Mouse (Mus musculus) lung, postnatal 4 days (tissue): ENCODE measurements around the gene Tufm.
A peak's percentile ranks its signal among the peaks of the same experiment; 100 is the strongest.
"Not testable (repeated sequence)": the region's sequence is repeated elsewhere in the genome, so short reads cannot be mapped to it uniquely, and the experiment has no call there.

Source experiments
- DNase-seq, 2 experiments: peaks; one replicate each; pipeline ENCODE4 v3.0.0; 2021

Gene Tufm

GRCm38 (mm10) chr7:126465246-126466030 lies 21.7 kb upstream of the Tufm start:
- DNase-seq = no peak

GRCm38 (mm10) chr7:126466116-126466515 lies 21.0 kb upstream of the Tufm start:
- no peak for DNase-seq

GRCm38 (mm10) chr7:126466707-126467106 lies 20.5 kb upstream of the Tufm start:
- no peak for DNase-seq

- DNase-seq = peak in 1 of 2 experiments; percentile 60
Observed at GRCm38 (mm10) chr7:126467271-126467670, 19.9 kb upstream of the Tufm start.

GRCm38 (mm10) chr7:126467834-126468627 lies 19.1 kb upstream of the Tufm start:
- no peak for DNase-seq

GRCm38 (mm10) chr7:126470077-126470476 lies 17.1 kb upstream of the Tufm start:
- DNase-seq = no peak

- no peak for DNase-seq
Observed at GRCm38 (mm10) chr7:126471361-126471760, 15.8 kb upstream of the Tufm start.

- DNase-seq = no peak
Observed at GRCm38 (mm10) chr7:126471853-126472252, 15.3 kb upstream of the Tufm start.

- DNase-seq = no peak
Observed at GRCm38 (mm10) chr7:126472306-126472705, 14.9 kb upstream of the Tufm start.

- no peak for DNase-seq
Observed at GRCm38 (mm10) chr7:126472713-126473112, 14.4 kb upstream of the Tufm start.

GRCm38 (mm10) chr7:126473470-126474086 lies 13.6 kb upstream of the Tufm start:
- no peak for DNase-seq

GRCm38 (mm10) chr7:126474486-126474955 lies 12.6 kb upstream of the Tufm start:
- DNase-seq = no peak

GRCm38 (mm10) chr7:126474993-126475581 lies 12.1 kb upstream of the Tufm start, which contains the start of gene Sh2b1:
Sh2b1 (minus strand) TSS chr7:126475424.
- DNase-seq = peak; percentile 92 to 94

- no peak for DNase-seq
Observed at GRCm38 (mm10) chr7:126481699-126482098, 5.5 kb upstream of the Tufm start.

- peak; percentile 91 to 96 for DNase-seq
Observed at GRCm38 (mm10) chr7:126482392-126482871, 4.7 kb upstream of the Tufm start.

- DNase-seq = not testable (repeated sequence)
Observed at GRCm38 (mm10) chr7:126487617-126488385, 640 bp downstream of the Tufm start.

- no peak for DNase-seq
Observed at GRCm38 (mm10) chr7:126491005-126491404, 3.8 kb downstream of the Tufm start.

GRCm38 (mm10) chr7:126491973-126492372 lies 4.8 kb downstream of the Tufm start:
- DNase-seq = no peak

GRCm38 (mm10) chr7:126494120-126494519 lies 7.0 kb downstream of the Tufm start:
- no peak for DNase-seq

- no peak for DNase-seq
Observed at GRCm38 (mm10) chr7:126496475-126496874, 9.3 kb downstream of the Tufm start.

- DNase-seq = no peak
Observed at GRCm38 (mm10) chr7:126497966-126498365, 10.8 kb downstream of the Tufm start.

GRCm38 (mm10) chr7:126499416-126499815 lies 12.3 kb downstream of the Tufm start:
- no peak for DNase-seq
